Mouse (Mus musculus): Measurements from ENCODE around the gene Ciita.

DNA sequence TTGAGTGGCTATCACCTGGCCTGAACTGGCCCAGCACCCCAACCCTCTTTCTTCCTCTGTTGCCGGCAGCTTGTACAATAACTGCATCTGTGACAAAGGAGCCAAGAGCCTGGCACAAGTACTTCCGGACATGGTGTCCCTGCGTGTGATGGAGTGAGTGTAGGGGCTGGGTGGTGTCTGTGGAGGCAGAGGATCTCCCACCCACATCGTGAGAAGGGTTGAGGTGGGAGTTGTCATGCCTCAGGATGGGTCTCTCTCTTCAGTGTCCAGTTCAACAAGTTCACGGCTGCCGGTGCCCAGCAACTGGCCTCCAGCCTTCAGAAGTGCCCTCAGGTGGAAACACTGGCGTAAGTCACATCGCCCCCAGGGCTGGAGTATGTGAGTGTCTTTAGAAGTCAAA, 43.8 kb downstream of the Ciita start:
- no peak for TF ChIP-seq TAL1 (conservative IDR thresholded peaks at IDR 0.05; ENCODE audit: low read depth, low read length)
- TF ChIP-seq CTCF (IDR thresholded peaks at IDR 0.05; ENCODE audit: low read depth, low read length) = no peak
